Mouse (Mus musculus) CH12.LX (cell line): ENCODE data around the gene Eif1. TPM values are rescaled to one million over a fixed set of nuclear protein-coding genes. Genes with fewer than 3 reads are reported as not detected.

Experiments used
- DNase-seq: peaks from one replicate; pipeline ENCODE4 v3.0.0-alpha.2; 2013; ENCODE audit errors: extremely low read depth
- H3K27ac ChIP-seq: 2 replicates; pipeline ENCODE4 v1.5.1; 2012; ENCODE audit warnings: low read depth, mild to moderate bottlenecking, control low read depth, moderate library complexity; ENCODE audit not compliant: insufficient read depth
- H3K27me3 ChIP-seq: replicated peaks from 2 replicates; pipeline ENCODE3; 2012; ENCODE audit warnings: inconsistent platforms
- H3K36me3 ChIP-seq, 2 experiments: replicated peaks in 1 of 2; 2 replicates each; pipeline versions ENCODE3 to v1.6.1; 2012; ENCODE audit warnings: inconsistent platforms in 1 of 2, low read length in 1 of 2, mild to moderate bottlenecking in 1 of 2, mixed read lengths in 1 of 2, moderate library complexity in 1 of 2; ENCODE audit not compliant: control insufficient read depth in 1 of 2, insufficient read depth in 1 of 2
- H3K4me1 ChIP-seq, 2 experiments: 2 replicates each; pipeline ENCODE4 v1.6.1; 2012; ENCODE audit warnings: inconsistent platforms in 1 of 2, moderate library complexity in 1 of 2; ENCODE audit not compliant: insufficient read depth in 2 of 2, control insufficient read depth in 1 of 2
- H3K4me2 ChIP-seq: 2 replicates; pipeline ENCODE4 v1.6.1; 2012; ENCODE audit warnings: low read depth, mild to moderate bottlenecking, control low read depth; ENCODE audit not compliant: poor library complexity, insufficient read depth, severe bottlenecking
- H3K4me3 ChIP-seq, 3 experiments: fragments of 150-350 bp in 1 of 3; sonication (generic) in 1 of 3; replicated peaks in 1 of 3; 2 replicates each; pipeline versions ENCODE3 to v1.5.1; 2011 to 2012; ENCODE audit warnings: low read depth in 2 of 3, low read length in 2 of 3, mild to moderate bottlenecking in 2 of 3, moderate library complexity in 2 of 3, control low read depth in 1 of 3, improper control_type of control experiment in 1 of 3, inconsistent platforms in 1 of 3, mixed read lengths in 1 of 3; ENCODE audit not compliant: poor library complexity in 1 of 3
- H3K79me2 ChIP-seq: replicated peaks from 2 replicates; pipeline ENCODE4 v1.6.1; 2012; ENCODE audit warnings: mild to moderate bottlenecking, moderate library complexity; ENCODE audit not compliant: control insufficient read depth, poor library complexity, insufficient read depth, severe bottlenecking; ENCODE audit errors: extremely low read depth
- H3K9ac ChIP-seq: 2 replicates; pipeline ENCODE4 v1.6.1; 2012; ENCODE audit warnings: low read depth, mild to moderate bottlenecking, control low read depth, moderate library complexity; ENCODE audit not compliant: insufficient read depth
- H3K9me3 ChIP-seq: replicated peaks from 2 replicates; pipeline ENCODE3; 2012; ENCODE audit warnings: low read length, inconsistent platforms, mixed read lengths
- E2F4 ChIP-seq: IDR thresholded peaks from 2 replicates; pipeline ENCODE4 v1.6.1; 2011; ENCODE audit warnings: low read depth, low read length, improper control_type of control experiment; ENCODE audit not compliant: insufficient replicate concordance
- ELF1 ChIP-seq: IDR thresholded peaks from 2 replicates; pipeline ENCODE4 v1.6.1; 2014; ENCODE audit warnings: low read depth, mild to moderate bottlenecking, inconsistent platforms, low read length, improper control_type of control experiment
- ETS1 ChIP-seq: conservative IDR thresholded peaks from 2 replicates; pipeline ENCODE4 v1.6.1; 2012; ENCODE audit warnings: low read depth, mild to moderate bottlenecking, inconsistent platforms, low read length, improper control_type of control experiment, moderate library complexity
- IRF4 ChIP-seq: IDR thresholded peaks from 2 replicates; pipeline ENCODE4 v1.6.1; 2014; ENCODE audit warnings: low read depth, mild to moderate bottlenecking, inconsistent platforms, low read length, improper control_type of control experiment
- MAFK ChIP-seq: IDR thresholded peaks from 2 replicates; pipeline ENCODE4 v1.6.1; 2011; ENCODE audit warnings: low read length, improper control_type of control experiment; ENCODE audit not compliant: insufficient replicate concordance
- MXI1 ChIP-seq: IDR thresholded peaks from 2 replicates; pipeline ENCODE4 v1.6.1; 2011; ENCODE audit warnings: mild to moderate bottlenecking, low read depth, low read length, improper control_type of control experiment
- NRF1 ChIP-seq: IDR thresholded peaks from 2 replicates; pipeline ENCODE4 v1.6.1; 2014; ENCODE audit warnings: low read depth, mild to moderate bottlenecking, inconsistent platforms, low read length, improper control_type of control experiment, moderate library complexity
- PAX5 ChIP-seq: IDR thresholded peaks from 2 replicates; pipeline ENCODE4 v1.6.1; 2012; ENCODE audit warnings: low read length, inconsistent platforms, mixed read lengths
- SMC3 ChIP-seq: IDR thresholded peaks from 2 replicates; pipeline ENCODE4 v1.6.1; 2011; ENCODE audit warnings: low read depth, low read length, improper control_type of control experiment
- TCF12 ChIP-seq: IDR thresholded peaks from 2 replicates; pipeline ENCODE4 v1.6.1; 2014; ENCODE audit warnings: low read depth, mild to moderate bottlenecking, inconsistent platforms, low read length, improper control_type of control experiment
- UBTF ChIP-seq: IDR thresholded peaks from 2 replicates; pipeline ENCODE4 v1.6.1; 2012; ENCODE audit warnings: low read depth, mild to moderate bottlenecking, inconsistent platforms, low read length, improper control_type of control experiment, moderate library complexity
- USF1 ChIP-seq: IDR thresholded peaks from 2 replicates; pipeline ENCODE4 v1.6.1; 2014; ENCODE audit warnings: low read depth, mild to moderate bottlenecking, inconsistent platforms, low read length, improper control_type of control experiment
- USF2 ChIP-seq: conservative IDR thresholded peaks from 2 replicates; pipeline ENCODE4 v1.6.1; 2011; ENCODE audit warnings: low read depth, low read length, improper control_type of control experiment
- ZKSCAN1 ChIP-seq: IDR thresholded peaks from 2 replicates; pipeline ENCODE4 v1.6.1; 2012; ENCODE audit warnings: low read depth, inconsistent platforms, low read length, improper control_type of control experiment, borderline replicate concordance
- ZNF384 ChIP-seq: IDR thresholded peaks from 2 replicates; pipeline ENCODE4 v1.6.1; 2012; ENCODE audit warnings: low read depth, low read length, improper control_type of control experiment, inconsistent platforms
- dilution Hi-C: fragments of 300-500 bp; cut with MboI; formaldehyde crosslinking; loops from 2 replicates; pipeline ENCODE4 v1.14.3; 2020; ENCODE audit warnings: low sequenced_read_pairs; ENCODE audit not compliant: extremely low pct_unique_long_range_greater_than_20kb, extremely low pct_ligation_motif_present
- in situ Hi-C: fragments of 300-500 bp; cut with MboI; formaldehyde crosslinking; loops from 3 replicates; pipeline ENCODE4 v1.14.3; 2019; ENCODE audit warnings: low sequenced_read_pairs, low pct_ligation_motif_present, low pct_unique_long_range_greater_than_20kb, mixed read lengths
- polyA plus RNA-seq: library from polyadenylated mRNA; unstranded; fragments of >175 nt; gene quantifications from 2 replicates; pipeline ENCODE4 v1.2.1, GENCODE M21; 2012; ENCODE audit warnings: low read depth; ENCODE audit not compliant: insufficient read length
- total RNA-seq, 2 experiments: library from RNA; depleted of rRNA; stranded (reverse); fragments of 300-350 nt in 1 of 2; fragments of >200 nt in 1 of 2; gene quantifications; 2 replicates each; pipeline ENCODE4 v1.2.3; 2012 to 2014

Gene Eif1
- total and polyA plus RNA-seq, 3 experiments, result 249 to 989 (median 406) TPM

DNA sequence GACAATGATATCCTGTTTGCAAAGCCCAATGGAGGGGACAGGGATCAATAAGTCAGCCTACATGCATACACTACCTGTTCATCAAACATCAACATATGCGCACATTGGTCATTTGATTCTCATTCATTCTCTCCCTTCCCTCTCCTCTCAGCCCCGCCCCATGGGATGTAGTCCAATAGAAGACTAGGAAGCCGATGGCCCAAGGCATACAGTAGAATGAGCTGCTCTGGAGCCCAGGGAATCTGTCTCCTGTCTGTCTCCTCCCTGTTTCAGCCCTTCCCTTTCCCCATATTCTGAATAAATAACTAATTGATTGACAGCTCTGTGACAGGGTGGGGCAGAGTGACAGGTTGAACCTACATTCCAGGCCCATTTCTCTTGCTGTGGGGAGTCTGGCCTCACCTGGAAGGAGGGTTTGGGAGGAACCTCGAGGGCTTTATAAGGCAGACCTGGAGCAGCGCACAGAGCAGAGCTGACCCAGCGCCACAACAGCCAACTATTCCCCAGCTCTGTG lies 14.3 kb downstream of the Eif1 start, which contains the start of gene Gast:
TSS of gene Gast (plus strand) at position 464 of the 514 bp plus-strand sequence.
- DNase-seq, result no peak
- dilution Hi-C loops, result no loop called here
- Histone ChIP-seq H3K9me3 (no peaks in the 10 kb centered on the region), H3K4me3 (no peak within 1 kb of the TSS), H3K9ac (no peak within 1 kb of the TSS), H3K27ac (no peak within 1 kb of the TSS), H3K4me1 (peaks cover 4% of the 10 kb centered on the region in 2 experiments; a peak in 2 of 4 replicates), H3K36me3 (no peaks in the 10 kb centered on the region), H3K79me2 (no peaks in the 10 kb centered on the region), H3K27me3 (peaks cover 65% of the 10 kb centered on the region), H3K4me2 (no peak within 1 kb of the TSS)
- in situ Hi-C loops, result no loop called here
- TF ChIP-seq IRF4 (no peak), USF2 (no peak), ZNF384 (no peak), PAX5 (no peak), ELF1 (no peak), ZKSCAN1 (no peak), ETS1 (no peak), MXI1 (no peak), USF1 (no peak), UBTF (no peak), E2F4 (no peak), NRF1 (no peak)

DNA sequence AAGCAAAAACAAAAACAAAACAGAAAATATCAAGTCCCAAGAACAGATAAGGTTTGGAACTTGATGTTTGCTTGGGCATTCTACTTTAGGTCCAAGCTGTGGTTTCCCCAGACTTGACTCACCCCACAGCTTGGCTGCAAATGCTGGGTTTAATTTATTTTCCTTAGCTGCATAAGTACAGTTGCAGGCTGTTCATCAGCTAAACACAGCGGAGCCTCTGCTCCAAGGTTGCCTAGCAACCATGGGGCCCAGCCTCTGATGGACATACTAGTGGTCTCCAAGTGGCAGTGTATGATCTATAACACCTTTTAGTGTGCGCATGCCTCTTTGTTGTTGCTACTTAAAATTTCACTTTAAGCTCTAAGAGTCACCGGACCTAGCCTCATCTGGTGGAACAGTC lies 16.0 kb downstream of the Eif1 start:
- H3K36me3 ChIP-seq, result no peaks in the 10 kb centered on the region
- H3K27me3 ChIP-seq, result peaks cover 77% of the 10 kb centered on the region
- no peak overlapping the region for H3K9ac ChIP-seq
- no peaks in the 10 kb centered on the region for H3K79me2 ChIP-seq
- H3K4me3 ChIP-seq, result no peak overlapping the region
- H3K4me1 ChIP-seq, result peaks cover 0 to 4% of the 10 kb centered on the region in 2 experiments; a peak in 1 of 4 replicates
- H3K4me2 ChIP-seq, result no peak overlapping the region
- TF ChIP-seq TCF12, result no peak
- no peaks in the 10 kb centered on the region for H3K9me3 ChIP-seq
- DNase-seq, result no peak
- dilution Hi-C loops (no loop called here), in situ Hi-C loops (no loop called here)
- H3K27ac ChIP-seq, result no peak overlapping the region

DNA sequence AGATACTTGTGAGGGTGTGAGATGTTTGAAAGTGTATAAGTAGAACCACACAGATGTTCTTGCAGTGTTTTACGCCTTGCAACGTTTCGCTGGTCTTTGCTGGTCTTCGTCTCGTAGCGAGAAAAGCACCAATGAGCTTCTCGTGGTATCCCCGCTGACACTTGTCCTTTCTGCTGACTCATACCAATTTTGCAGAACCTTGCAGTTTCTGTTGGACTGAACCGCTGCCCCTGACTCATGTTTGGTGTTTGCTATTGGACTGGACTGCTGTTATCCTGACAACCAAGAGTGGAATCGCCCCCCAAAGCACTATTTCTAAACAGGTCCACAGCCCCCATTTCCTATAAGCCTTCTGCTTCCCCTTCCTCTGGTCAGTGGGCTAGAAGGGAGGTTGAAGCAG lies 24.6 kb downstream of the Eif1 start:
- Histone ChIP-seq H3K9me3 (peaks cover 2% of the 10 kb centered on the region), H3K9ac (no peak overlapping the region), H3K36me3 (no peaks in the 10 kb centered on the region), H3K4me2 (peak overlapping the region; percentile 4; the same call in 1 of the 2 replicates), H3K4me1 (peaks cover 0 to 9% of the 10 kb centered on the region in 2 experiments; a peak in 1 of 4 replicates), H3K79me2 (no peaks in the 10 kb centered on the region), H3K27me3 (peaks cover 34% of the 10 kb centered on the region), H3K4me3 (no peak overlapping the region), H3K27ac (no peak overlapping the region)
- no peak for TF ChIP-seq SMC3
- peak; percentile 93 for TF ChIP-seq MAFK
- no peak for DNase-seq
- in situ Hi-C loops (no loop called here), dilution Hi-C loops (no loop called here)
